Mouse (Mus musculus): ENCODE data around the gene Sptbn1.

Gene Sptbn1

DNA sequence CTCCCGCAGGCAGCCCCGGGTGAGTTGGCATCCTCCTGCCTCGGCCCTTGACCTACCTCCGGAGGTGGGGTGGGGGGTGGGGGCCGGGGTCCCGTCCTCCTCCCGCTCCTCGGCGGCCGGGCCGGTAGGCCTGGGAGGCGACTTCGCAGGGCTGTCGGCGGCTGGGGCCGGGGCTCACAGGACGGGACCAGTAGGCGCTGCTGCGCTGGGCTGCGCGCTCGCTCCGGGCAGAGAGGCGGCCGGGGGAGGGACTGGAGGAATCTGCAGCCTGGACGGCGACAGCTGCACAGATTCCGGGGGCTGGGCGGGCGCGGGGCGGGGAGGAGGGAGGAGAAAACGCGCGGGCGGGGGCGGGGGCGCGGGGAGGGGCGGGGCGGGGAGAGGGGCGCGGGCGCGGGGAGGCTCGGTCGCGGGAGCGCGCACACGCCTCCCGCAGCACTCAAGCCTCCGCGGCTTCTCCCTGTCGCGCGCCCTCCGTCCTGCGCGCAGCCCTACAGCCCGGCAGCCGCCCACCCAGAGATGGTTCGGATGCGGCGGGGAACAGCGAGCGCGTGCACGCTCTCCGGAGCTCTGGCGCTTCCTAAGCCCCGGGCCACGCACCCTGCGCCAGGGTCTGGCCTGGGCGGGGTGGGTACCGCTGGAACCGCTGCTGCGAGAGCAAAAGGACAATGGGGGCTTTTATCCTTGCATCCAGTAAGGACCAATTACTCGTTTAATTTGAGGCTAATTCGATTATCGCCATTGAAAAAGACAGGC, at the start of gene Sptbn1:
Gene Sptbn1, minus strand, starts transcription at position 284 of the 756 bp plus-strand sequence.
- no peak for DNase-seq (ENCODE audit: low read depth)

GRCm38 (mm10) chr11:30294279-30294678, 26.3 kb upstream of the Sptbn1 start:
- no peak for DNase-seq (ENCODE audit: low read depth)

DNA sequence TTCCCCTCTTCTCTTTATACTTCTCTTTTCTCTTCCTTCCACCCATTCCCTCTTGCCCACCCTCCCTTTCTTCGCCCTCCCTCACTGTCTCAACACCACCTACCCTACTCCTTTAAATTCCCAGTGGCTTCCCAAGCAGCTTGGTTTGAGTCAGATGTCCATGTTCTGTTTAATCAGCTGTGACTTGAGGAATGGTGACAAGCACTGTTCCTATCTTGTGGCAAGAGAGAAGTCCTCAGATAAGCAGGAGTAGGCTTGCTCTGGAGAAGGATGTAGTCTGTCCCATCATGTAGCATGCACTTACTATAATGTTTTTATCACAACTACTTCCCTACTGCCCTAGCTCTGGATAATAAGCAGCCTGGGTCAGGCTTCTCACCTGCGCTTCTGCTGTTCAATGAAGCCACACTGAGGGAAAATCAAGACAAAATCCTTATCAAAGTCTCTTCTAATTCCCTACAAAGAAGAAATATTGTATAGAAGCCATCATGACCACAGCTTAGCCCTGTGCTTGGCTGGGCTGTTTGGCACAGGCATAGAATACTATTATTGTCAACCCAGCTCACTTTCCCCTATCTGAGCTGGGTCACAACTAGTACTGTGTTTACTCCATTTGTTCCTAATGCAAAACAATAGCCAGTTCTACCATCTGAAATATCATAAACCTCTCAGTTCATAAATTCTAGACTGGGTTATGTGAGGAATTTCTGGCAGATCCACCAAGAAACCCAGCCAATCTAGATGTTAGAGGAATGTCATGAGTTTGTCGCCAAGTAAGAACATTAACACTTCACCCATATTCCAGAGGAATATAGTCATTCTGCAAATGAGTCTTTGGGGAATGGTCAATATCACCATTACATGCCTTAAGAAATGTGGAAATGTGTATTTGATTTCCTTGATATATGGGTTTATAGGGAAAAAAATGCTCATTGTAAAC, 24.5 kb upstream of the Sptbn1 start:
- DNase-seq (ENCODE audit: low read depth): no peak

GRCm38 (mm10) chr11:30291155-30291554, 23.2 kb upstream of the Sptbn1 start:
- DNase-seq (ENCODE audit: low read depth): no peak

- DNase-seq (ENCODE audit: low read depth): no peak
Observed at GRCm38 (mm10) chr11:30289470-30290431, 21.8 kb upstream of the Sptbn1 start.

- no peak for DNase-seq (ENCODE audit: low read depth)
Observed at GRCm38 (mm10) chr11:30288075-30288474, 20.1 kb upstream of the Sptbn1 start.

GRCm38 (mm10) chr11:30283710-30284109, 15.7 kb upstream of the Sptbn1 start:
- DNase-seq (ENCODE audit: low read depth): no peak

GRCm38 (mm10) chr11:30281096-30281495, 13.1 kb upstream of the Sptbn1 start:
- DNase-seq (ENCODE audit: low read depth): no peak

GRCm38 (mm10) chr11:30279278-30279677, 11.3 kb upstream of the Sptbn1 start:
- no peak for DNase-seq (ENCODE audit: low read depth)

- no peak for DNase-seq (ENCODE audit: low read depth)
Observed at GRCm38 (mm10) chr11:30275436-30276031, 7.6 kb upstream of the Sptbn1 start.

DNA sequence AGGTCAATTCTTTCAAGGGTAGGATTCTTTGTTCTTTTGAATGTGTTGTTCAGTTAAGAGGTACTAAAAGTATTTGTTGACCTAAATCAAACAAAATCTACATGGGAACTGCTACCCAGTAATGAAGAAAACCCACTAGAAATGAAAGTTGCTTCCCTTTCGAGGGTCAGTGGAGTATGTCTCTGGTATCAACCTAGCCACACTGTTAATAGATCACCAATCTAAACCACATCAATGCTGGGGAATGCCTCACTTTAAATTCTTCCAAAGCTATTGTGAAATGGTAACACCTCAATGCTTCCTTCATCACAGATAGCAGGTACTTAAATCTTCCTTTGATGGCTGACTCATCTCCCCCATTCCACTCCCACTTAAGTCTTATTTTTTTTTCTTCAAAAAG, 1.5 kb upstream of the Sptbn1 start:
- DNase-seq (ENCODE audit: low read depth): no peak

DNA sequence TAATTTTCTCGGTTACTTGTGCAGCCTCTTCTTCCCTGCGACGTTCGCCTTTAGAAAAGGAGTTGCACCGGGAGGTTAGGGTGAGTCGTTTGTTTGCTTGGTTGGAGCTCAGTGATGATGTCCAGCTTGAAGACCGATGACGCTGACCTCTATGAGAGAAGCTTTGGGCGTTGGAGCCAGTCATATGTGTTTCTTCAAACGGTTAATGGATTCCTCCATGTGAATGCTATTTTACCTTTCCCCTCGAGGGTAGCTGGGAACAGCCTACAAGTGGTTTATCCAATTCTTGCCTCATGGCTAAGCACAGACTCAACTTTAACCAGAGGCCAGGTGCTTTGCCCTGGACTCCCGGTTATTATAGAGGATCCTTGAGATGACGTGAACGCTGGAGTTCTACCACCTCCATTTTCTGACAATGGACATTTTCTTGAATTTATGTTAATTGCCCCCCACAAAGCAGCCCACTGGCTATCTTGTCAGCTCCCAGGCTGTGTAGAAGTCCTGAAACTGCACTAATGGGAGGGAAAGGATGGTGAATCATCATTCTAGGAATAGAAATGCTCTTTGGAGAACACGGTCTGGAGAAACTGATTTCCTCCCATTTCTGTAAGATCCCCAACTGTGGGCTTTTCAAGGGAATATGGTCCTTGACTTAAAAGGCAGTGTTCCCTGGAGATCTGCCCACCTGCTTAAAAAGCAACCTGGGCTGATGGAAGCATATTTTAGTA, 837 bp upstream of the Sptbn1 start:
- no peak for DNase-seq (ENCODE audit: low read depth)

DNA sequence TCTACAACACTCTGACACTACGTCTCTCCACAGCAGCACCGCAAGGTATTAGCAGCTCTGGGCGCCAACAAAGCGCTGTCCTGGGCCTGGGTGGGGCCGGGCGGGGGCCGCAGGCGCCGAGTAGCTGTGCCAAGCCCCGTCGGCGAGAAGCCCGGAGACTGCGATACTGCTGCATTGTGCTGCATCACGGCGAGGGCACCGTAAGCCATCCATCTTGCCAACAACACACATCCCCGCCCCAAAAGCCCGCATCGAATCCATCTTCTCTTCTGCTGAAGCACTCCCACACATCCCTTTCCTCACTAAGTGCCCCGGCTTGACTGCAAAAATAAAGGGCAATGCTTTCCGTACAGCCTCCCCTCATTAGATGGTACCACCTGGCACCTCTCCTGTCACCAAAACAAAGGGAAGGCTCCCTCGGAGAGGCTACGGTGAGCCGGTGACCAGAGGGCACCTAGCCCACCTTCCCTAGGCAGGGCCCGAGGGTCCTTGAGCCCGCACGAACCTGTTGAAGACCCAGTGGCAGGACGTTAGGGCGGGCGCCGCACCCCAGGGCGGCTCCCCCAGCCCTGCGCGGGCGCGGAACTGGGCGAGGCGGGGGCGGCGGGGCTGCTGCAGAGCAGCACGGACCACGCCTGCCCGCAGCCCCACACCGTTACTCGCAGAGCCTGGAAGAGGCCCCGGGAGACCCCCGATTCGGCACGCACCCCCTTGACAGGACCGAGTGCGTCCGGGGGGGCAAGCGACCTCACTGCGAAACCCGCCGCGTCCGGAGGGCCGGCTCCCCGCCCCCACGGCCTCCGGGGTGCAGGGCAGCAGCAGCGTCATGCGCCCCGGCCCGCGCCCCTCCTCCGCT, 711 bp downstream of the Sptbn1 start:
- DNase-seq (ENCODE audit: low read depth): no peak

DNA sequence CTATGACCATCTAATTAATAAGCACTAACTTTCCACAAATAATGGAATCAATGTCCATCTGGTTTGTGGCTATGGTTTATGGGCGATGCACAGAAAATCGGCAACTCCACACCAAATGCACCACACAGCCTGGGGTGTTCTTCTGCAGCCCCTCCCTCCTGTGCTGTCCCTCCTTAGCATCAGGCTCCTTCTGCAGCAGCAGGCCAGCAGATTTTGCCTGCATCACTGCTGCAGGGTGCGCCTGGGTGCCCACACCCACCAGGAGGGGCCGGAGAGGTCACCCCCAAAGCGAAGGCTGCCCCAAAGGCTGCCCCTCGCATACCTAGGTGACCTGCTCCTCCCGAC, 1.3 kb downstream of the Sptbn1 start:
- DNase-seq (ENCODE audit: low read depth): no peak

DNA sequence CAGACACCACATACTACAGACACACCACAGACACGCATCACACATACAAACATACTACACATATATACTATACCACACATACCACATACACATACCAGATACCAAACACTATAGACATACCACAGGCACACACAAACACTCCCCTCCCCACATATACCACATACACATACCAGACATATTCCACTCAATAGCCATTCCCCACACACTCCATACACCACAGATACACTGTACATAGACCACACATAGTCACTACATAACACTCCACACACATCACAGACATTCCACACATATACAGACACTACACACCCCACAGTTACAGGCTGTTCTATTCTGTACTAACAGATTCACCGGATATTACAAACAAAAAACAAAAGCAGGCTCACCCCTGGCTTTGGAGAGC, 2.3 kb downstream of the Sptbn1 start:
- DNase-seq (ENCODE audit: low read depth): no peak

DNA sequence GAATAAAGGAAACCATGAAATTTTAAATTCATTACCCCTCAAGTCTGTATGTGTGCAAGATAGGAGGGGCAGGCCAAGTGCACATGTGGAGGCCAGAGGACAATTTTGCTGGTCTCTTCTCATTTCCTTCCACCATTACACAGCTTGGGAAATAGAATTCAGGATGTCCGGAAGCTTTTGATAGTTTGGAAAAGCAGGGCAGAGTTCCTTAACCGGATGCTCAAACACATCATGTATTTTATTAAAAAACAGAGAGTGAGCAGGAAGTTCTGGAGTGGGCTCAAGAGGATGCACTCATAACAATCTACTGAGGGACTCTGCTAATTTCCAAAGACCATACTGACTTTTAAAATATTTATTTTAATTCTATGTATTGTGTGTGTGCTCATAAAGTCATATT, 4.3 kb downstream of the Sptbn1 start:
- DNase-seq (ENCODE audit: low read depth): no peak

- no peak for DNase-seq (ENCODE audit: low read depth)
Observed at GRCm38 (mm10) chr11:30258739-30259350, 9.1 kb downstream of the Sptbn1 start.

GRCm38 (mm10) chr11:30257812-30258211, 10.2 kb downstream of the Sptbn1 start:
- no peak for DNase-seq (ENCODE audit: low read depth)

DNA sequence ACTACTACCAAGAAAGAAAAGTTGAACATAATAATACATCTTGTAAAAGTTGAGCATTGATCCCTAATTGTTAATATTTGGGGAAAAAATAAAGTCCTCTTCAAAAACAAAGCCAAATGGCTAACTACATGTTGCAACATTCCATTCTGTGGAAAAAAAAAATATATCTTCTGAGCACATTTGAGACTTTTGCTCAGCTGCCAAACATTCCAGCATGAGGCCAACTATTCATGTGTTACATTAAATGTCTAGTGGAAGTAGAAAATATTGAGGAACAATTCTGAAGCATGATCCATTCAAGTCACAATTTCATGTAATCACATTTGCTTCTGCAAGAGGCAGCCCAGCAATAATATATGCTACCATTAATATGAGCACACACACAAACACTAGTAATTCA, 10.9 kb downstream of the Sptbn1 start:
- no peak for DNase-seq (ENCODE audit: low read depth)

DNA sequence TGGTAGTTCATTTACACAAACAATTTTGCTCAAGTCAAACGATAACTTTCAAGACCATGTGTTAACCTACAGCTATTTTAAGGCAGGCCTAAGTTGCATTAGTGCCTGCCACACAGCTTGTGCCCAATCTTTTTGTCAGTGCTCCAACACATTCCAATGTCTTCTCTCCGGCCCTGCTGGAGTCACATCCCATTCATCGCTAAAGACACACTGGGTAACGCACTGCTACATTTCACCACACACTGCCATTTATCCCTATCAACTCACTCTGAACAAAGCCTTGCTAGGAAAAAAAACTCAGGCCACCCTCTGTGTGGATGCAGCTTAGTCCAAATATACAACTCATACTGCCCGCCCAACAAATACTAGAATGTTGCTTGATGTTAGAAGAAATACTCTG, 11.5 kb downstream of the Sptbn1 start:
- no peak for DNase-seq (ENCODE audit: low read depth)

Data from c-Kit-positive CD71-negative TER-119-negative erythroid progenitor cells, embryonic 14.5 days (primary cell).